Mouse (Mus musculus) c-Kit-positive CD71-positive TER-119-positive erythroid progenitor cells, embryonic 14.5 days (primary cell): ENCODE measurements at regions not wholly inside any gene's neighbourhood (a gene's known extent, or its start where the extent isn't known, plus 50 kb on each side); places are given as distances from the start of the nearest gene placed in this dataset.

Experiments
- DNase-seq: peaks from one replicate; pipeline ENCODE4 v3.0.0-alpha.2; 2013; ENCODE audit warnings: low spot score

DNA sequence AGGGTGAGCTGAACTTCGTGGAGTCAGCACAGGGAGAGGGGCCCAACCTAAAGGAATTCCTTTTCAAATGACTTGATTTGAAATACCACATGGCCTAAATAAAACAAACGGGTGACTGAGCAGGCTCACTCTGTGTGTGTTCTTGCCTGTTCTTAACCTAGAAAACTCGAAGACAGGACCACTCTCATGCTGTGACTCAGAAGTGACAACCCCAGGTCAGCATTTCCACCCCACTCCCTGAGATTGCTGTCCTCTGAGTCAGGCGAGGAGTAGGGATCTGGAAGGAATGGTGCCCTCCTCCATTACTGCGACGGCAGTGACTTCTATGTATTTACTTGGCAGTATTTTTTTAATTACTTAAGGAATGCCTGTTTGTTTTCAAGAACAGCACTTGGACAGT lies 155.8 kb upstream of the Rpl34 start:
- DNase-seq = no peak

DNA sequence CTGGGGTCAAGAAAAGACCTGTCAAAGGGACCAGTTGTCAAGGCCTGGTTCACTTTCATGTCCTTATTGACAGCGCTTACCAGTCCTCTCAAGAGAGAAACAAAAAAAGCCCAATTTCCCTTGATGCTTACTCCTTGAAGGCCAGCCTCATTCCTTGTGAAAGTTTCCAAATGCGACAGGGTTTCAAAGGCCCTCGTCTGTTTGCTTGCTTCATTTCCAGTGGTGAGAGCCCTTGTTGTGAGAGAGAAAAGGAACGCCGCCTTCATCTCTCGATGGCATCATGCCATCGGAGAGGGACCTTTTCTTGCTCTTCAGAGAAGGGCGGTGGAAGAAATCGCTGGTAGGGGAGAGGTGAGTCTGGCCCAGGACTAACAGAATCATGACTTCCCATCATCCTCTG lies 154.2 kb upstream of the Rpl34 start:
- DNase-seq = no peak

DNA sequence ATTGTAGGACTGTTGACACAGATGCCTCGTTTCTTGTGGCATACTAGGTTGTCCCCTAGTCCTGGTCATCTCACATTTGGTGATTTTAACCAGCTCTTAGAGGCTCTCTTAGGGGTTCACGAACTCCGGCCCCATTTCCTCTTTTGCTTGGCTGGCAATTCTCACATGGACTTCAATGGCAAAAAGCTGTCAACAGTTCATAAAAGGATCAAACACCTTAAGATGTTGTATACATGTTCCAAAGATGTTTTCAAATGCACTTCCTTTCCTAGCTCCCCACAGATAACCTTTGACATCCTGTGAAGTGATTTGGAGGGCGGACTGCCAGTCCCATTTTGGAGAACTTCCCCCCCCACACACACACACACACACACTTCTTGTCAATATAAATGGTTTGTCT lies 153.7 kb upstream of the Rpl34 start:
- no peak for DNase-seq

DNA sequence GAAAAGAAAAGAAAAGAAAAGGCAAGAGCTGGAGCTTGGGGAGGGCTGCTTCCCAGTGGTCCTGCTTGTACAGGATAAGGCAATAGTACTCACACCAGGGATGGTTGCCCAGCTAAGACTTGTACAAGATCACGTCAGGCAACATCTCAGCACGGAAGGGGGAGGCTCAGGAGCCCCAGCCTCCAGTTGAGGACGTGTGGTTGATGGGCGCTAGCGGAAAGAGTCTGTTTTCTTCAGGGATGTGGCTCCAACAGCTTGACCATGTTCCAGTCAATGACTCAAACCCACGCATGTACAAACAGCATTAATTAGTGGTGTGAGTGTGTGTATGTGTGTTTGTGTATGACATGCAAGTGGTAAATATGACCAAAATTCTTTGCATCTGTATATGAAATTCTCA lies 153.1 kb upstream of the Rpl34 start:
- no peak for DNase-seq

DNA sequence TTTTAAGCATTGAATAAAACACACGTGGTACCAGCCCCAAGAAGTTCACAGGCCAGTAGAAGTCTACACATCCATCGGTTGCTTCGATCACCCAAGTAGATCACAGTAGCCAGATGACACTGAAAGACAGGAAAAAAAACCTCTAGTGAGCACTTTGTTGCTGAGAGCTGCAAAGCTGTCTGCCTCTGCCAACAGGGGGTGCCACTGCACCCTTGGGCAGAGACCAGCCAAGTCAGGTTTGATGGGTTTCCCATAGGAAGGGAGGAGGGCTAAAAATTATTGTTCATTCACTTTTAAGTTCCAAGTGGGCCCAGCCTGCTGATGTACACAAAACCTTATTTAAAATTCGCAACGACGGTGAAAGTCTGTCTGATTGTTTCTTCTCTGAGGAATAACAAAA lies 150.3 kb upstream of the Rpl34 start:
- no peak for DNase-seq

DNA sequence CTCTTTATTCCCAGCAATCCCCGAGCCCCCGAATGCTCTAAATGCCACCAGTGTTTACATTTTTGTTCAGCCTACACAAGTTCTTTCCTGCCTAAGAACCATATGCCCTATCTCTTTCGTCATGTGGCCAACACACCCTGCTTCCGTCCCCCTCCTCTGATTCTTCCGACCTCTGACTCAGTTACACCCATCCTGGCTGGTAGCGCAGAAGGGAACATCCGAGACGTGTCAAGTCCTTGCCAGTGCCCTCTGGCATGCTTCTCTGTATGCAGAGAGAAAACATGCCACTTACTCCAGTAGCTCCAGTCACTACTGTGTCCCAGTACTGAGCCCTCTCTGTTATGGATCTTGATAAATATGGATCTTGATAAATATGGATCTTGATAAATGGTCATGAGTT lies 149.3 kb upstream of the Rpl34 start:
- DNase-seq = no peak

DNA sequence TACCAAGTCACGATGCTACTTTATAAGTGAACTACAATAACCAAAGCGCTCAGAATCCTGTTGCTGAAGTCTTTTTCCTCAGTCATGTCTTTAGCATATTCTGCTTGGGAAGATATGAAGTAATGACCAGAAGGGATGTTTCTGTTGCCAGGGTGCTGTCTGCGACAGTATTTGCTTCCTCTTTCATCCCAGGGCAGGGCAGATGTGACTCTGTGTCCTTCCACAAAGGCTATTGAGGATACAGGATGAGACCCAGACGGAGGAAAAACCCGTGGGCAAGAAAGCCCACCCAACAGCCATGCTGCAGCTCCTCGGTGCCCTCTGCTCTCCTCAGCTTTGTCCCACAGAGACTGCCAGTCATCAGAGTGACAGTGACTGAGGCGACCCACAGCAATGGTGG lies 148.6 kb upstream of the Rpl34 start:
- no peak for DNase-seq

DNA sequence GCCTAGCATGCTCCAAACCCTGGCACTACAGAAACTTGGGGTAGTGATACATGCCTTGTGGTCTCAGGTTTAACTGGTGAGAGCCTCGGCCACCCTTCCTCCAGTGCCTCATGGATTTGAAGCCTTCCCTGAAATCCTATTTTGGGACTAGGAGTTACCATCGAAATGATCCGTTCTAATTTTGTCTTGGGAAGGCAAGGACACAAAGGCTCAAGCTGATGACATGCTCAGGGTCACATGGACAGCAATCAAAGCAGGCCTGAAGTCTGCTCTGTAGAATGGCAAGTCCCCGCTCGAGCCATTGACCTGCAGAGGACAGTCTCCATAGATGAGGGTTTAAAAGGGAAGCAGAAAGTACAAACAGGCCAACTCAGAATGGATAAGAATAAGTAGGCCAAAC lies 147.8 kb upstream of the Rpl34 start:
- DNase-seq = no peak

DNA sequence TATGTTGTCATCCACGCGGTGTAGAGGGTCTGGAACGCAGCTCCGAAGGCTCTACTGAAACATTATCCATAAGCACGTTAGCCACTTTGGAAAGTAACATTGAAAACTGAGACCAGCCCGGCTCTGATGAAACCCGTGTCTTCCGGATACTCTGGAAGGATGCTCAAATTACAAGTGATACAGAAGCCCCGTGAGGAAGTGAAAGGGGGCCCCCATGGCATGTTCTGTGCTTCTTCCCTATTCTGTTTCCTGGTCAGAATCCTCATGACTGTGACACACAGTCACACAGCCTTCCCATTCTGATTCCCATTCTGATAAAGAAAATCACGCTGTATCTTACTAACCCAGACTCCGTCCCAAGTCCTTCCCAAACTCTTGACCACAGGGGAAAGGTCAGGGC lies 143.5 kb upstream of the Rpl34 start:
- DNase-seq = no peak

DNA sequence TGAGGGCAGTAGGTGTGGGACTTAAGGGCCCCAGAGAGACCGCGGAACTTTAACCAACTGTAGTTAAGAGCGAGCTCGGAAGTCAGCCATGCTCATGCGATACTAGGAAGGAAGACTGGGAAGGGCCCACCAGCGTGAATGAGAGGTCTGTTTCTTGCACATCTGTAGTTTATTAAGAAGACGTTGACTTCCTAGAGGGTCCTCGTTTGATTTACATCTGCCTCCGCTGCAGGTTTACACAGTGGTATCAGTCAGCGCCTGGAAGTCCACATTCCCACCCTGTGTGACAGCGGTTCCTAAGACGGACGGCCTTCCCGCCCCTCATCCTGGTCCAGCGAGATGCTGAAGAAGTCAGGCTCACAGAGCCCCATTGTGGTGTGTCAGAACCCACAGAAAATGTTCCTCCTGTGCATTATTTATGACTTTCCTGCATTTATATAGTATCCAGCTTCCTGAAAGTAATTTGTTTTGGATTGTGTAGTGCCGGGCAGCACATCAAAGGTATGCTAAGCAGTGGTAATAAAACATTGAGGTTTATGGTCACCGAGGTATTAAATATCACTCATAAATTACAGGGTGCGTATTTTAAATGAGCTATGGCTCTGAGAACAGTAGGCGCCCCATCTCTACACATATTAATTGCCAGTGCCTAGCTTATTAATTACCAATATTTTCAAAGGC lies 136.9 kb upstream of the Rpl34 start:
- DNase-seq = no peak

DNA sequence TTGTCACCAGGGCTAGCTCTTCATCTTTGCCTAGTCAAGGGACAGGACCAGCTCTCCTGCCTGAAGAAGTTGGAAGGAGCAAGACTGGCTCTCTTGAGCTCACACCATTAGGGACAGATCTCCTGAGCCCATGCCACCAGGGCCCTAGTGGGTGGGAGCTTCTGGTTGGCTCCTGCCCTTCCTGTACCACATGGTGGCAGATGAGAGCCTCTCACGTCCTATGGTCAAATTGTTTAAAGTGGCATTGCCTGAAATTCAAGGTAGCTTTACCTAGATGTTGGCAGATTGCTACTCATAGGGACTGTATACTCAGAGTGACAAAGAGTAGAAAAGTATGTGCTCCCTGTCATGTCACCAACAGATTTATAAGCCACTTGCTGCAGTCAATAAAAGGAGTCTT lies 134.6 kb upstream of the Rpl34 start:
- no peak for DNase-seq

DNA sequence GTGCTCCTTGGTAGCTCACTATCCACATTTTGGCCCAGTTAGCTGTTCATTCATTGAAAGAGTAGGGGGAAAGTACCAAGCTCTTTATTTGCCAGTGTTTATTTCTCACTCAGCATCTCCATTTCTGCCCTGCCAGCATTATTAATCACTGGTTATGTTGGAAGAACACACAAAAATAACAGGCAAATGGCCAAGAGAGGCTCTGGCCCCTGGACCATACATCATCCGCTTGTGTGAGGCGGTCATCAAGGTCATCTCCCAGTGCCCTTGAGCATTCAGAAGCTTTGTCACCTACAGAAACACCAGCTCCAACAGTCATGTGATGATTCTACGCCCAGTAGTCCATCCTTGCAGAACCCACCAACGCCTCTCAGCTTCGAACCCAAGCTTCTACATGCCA lies 133.2 kb upstream of the Rpl34 start:
- DNase-seq = no peak

DNA sequence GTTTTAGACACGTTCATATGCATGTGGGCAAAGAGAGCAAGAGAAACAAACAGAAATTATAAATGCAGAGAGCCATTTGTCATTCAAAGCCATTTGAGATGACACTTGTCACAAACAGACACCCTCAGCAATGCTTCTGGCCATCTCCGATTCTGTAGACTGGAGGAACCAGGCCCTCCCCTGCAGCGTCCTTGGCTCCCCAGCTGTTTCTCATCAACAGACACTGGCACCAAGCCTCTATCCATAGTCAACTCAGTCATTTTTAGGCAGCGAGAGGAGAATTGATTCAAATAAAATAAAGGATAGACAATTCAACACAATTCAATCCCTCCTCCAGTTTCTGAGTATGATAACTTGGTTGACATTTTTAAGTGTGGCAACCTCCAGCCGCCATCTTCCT lies 130.1 kb upstream of the Rpl34 start:
- no peak for DNase-seq

DNA sequence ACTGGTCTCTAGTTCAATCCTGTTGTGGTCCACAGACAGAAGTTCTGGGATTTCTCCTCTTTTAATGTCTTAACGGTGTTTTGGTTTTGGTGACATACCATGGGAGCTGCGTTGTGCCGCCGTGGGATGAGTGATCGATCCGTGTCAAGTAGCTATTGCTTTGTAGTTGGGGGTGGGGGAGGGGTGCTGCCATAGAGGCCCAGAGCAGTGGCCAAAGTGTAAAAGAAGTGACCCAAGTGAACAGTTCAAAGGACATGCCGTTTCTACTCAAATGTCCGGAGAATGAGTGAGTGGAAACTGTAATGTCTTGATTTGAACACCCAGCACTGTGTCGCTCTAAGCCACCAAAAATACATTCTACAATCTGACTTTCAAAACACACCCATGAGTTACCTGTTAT lies 123.7 kb upstream of the Rpl34 start:
- DNase-seq = no peak

DNA sequence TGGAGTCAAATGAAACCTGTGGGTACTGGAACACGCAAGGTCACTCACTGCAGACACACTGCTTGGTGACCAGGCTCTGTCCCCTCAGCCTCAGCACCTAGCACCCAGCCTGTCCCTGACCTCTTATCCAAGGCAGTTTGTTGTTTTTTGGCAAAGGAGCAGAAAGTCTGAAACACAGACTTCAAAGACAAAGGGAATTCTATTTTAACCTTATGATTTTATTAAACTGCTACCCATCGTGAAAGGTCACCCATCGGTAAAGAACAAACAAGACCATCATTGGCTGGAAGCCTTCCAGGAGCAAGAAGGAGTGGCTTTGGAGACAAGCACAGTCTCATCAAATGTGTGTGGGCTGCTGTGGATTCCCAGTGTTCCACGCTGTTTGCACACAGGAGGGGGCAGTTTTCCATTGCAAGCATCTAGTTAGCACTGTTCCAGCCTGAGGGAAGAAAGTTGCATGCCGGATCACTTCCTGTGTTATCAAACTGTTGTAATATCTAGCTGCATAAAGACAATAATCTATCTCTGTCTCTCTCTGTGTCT lies 120.6 kb upstream of the Rpl34 start:
- DNase-seq = no peak

DNA sequence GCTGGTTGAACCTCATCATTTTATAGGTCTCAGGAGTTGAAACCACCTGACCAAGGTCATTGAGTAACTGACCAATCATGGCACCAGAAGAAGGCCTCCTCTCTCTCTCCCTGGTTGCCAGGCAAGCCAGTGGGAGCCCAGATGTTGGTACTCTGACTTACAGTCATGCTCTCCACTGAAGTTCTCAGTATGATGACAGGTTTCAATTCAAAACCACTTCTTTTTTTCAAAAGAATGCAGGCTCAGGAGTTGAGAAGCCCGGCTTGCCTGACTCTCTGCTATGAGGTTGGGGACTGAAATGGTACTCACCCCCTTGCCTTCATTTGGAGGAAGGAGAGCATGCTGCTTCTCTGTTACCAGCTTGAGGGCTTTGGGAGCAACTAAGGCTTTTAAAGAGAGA lies 111.6 kb upstream of the Rpl34 start:
- no peak for DNase-seq

DNA sequence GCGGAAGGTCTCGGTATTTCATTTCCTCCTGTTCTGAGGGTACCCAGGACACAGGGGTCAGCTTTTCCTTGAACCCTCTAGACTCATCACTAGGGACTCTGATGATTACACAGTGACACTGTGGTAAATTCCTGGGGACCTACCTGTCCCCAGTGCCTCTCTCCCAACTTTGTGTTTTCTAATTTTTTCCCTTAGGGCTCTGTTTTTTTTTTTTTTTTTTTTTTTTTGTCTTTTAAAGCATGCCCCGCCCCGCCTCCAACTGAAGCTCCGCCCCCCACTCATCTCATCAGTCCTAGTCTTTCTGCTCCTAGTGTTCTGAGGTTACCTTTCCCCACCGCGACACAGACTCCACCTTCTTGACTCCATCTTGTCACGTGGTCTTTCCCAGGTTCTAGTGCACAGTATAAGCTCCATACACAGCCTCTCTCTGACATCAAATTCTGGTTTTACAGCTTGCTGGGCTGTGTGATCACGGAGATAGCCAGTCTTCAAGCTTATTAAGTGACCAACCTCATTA lies 109.8 kb upstream of the Rpl34 start:
- no peak for DNase-seq

DNA sequence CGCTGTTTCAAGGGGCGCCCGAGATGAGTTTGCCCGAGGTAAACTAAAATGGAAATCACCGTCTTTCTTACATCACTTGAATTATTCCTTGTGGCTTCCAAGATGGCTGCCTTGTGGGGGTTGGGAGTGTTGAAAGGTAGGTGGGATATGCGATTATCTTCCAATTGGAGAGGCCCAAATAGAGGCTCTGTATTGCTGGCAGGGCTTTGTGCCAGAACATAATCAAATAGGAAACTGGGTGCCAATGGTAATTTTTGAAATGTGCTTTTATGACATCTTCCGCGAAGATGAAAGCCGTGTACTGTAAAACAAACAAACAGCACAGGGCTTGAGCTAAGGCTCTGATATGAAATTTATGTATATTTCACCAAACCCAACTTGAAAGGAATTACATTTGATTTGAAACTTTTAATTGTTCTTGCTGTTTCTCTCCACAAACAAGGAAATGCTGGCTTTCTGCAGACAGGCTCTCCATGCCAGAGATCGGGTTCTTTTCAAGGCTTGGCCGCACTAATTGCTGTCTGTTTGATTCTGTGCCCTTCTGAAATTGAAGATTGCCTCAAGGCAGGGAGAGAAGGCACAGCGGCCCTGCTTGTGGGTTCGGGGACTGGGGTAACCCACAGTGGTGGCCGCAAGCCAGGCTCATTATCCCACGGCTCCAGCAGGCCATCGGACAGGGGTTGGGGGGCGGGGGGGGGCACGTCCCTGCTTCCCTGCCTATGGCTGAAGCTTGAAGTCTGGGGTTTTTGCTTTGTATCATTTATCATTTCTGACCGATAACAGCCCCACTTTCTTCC lies 108.6 kb upstream of the Rpl34 start:
- DNase-seq = no peak

DNA sequence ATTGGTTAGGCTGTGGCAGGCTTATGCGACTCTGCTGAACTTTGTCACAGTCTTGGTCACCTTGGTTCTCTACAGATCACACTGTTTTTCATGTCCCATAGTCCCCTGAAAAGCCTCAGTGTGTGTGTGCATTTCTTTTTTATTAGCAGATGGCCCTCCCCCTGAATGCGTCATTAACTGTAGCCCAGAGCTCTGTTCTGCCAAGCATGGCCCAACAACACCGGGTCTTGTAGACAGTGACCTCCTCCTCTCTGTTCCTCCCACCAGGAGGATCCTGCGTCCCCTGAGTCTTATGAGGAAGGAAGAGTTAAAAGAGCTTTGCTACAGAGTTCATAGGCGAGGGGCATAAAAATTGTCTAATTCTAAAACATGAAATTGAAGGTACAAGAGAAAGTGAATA lies 103.5 kb upstream of the Rpl34 start:
- DNase-seq = no peak

DNA sequence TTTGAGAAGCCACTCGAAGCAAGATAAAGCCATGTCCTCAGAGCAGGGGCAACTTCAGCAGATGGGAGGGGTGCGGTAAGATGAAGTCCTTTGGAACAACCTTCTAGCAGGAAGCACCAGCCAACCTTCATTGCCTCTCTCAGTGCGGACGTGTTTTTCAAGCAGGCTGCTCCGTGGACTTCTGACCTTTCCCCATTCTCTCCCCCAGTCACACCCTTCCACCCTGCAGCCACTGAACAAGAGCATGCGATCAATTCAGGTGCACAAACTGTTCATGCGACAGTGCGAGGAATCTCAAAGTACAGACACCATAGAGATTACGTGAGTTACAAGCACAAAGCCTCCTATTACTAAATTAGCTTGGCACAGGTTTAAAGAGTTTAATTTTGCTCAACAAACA lies 102.9 kb upstream of the Rpl34 start:
- no peak for DNase-seq

DNA sequence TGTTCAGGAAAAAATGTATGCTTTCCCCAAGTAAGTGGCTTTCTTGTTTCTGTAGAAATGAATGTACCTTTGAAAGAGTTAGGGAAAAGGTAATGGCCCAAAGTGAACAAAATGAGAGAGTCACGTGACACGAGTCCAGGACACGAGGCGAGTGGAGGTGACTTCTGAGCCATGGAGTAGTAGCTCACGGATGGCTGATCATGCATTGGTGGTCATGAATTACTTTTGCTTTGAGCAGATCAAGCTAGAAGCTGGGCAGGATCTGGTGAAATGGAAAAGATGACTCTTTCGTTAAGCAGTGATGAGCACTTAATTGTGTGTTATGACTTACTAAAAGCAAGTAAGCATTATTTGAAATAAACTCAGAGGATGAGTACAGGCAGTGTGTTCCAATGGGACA lies 101.6 kb upstream of the Rpl34 start:
- DNase-seq = no peak

DNA sequence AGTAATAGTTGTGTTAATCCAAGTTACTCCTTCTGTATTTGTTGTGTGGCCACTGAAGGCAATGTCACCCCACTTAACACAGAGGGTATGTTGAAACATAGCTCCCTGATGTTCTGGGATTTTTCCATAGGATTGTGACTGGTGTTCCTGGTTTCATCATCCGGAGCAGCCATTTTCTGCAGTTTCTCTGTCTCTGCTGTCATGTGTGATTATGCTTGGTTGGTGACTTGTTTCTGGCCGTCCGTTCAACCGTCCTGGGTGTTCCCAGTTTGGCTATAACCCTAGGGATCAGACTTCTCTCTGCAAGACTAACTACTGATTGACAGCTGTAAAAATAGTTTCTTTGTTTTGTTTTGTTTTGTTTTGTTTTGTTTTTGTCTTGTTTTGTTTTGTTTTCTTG lies 98.1 kb upstream of the Rpl34 start:
- DNase-seq = no peak

DNA sequence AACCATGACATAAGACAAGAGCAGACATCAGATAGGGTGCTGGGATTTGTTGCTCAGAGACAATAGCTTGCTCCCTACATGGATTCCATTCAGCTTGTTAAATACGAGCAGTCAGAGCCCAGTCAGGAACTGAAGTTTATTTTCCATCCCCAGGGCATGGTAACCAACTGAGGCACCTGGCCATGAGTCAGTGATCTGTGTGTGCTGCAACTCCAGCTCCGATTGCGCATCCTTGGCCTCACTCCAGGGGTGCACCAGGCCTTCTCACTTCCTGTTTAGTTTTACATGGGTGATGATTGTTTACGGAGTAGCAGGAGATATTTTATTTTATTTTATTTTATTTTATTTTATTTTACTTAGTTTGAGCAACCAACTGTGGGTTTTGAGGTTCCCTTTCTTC lies 97.7 kb upstream of the Rpl34 start:
- DNase-seq = no peak

DNA sequence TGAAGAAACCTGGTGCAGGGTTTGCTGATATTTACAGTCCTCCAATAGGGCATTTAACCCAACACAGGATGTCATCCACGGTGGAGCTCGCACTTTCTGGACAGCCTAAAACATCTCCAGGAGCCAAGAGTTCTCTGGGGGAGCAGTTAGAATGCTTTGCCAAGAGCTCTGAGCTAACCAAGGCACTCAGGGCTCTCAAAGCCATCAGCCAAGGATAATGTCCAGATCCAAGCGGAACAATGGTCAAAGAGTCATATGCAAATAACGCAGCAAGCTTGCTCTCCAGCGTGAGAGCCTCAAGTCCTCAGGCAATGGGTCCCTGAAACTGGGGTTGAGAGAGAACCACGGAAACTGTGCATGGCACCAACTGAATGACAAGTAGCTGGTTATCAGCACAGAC lies 96.8 kb upstream of the Rpl34 start:
- DNase-seq = no peak
